Mouse (Mus musculus): ENCODE results near the gene Gpr180.

- TF ChIP-seq CTCF (IDR thresholded peaks at IDR 0.05; ENCODE audit: low read depth) (peak; percentile 94), EP300 (IDR thresholded peaks at IDR 0.05; ENCODE audit: low read depth) (no peak)
Measured at GRCm38 (mm10) chr14:118157146-118157545, 20.2 kb downstream of the Gpr180 start.
